Mouse (Mus musculus) intestine, postnatal 0 days (tissue): ENCODE measurements around the gene Zfp423. TPM values are rescaled to one million over a fixed set of nuclear protein-coding genes. Genes with fewer than 3 reads are reported as not detected.

ENCODE experiments used
- ATAC-seq: fragments of 200-750 bp; cut with Nextera tagmentation; 2 replicates; pipeline ENCODE4 v1.8.0; 2017; ENCODE audit warnings: mild to moderate bottlenecking, moderate TSS enrichment, moderate library complexity
- H3K27ac ChIP-seq: fragments of 300-500 bp; sonication (generic); 2 replicates; pipeline ENCODE4 v1.5.1; 2014; ENCODE audit warnings: mild to moderate bottlenecking, low read depth, low read length, moderate library complexity
- H3K27me3 ChIP-seq: fragments of 300-500 bp; sonication (generic); replicated peaks from 2 replicates; pipeline ENCODE4 v1.6.1; 2014; ENCODE audit warnings: low read length, mixed read lengths; ENCODE audit not compliant: control insufficient read depth, insufficient read depth
- H3K36me3 ChIP-seq: fragments of 300-500 bp; sonication (generic); 2 replicates; pipeline ENCODE4 v1.6.1; 2014; ENCODE audit warnings: mild to moderate bottlenecking, moderate library complexity; ENCODE audit not compliant: control insufficient read depth, insufficient read depth
- H3K4me1 ChIP-seq: fragments of 300-500 bp; sonication (generic); replicated peaks from 2 replicates; pipeline ENCODE4 v1.6.1; 2014; ENCODE audit warnings: antibody characterized with exemption, low read length, mixed read lengths; ENCODE audit not compliant: control insufficient read depth, insufficient read depth
- H3K4me2 ChIP-seq: fragments of 300-500 bp; sonication (generic); replicated peaks from 2 replicates; pipeline ENCODE4 v1.6.1; 2014; ENCODE audit warnings: low read depth, mild to moderate bottlenecking, moderate library complexity
- H3K4me3 ChIP-seq: fragments of 300-500 bp; sonication (generic); 2 replicates; pipeline ENCODE4 v1.5.1; 2014; ENCODE audit warnings: low read depth, low read length
- H3K9ac ChIP-seq: fragments of 300-500 bp; sonication (generic); 2 replicates; pipeline ENCODE4 v1.6.1; 2014; ENCODE audit warnings: mild to moderate bottlenecking, low read depth, low read length
- H3K9me3 ChIP-seq: fragments of 300-500 bp; sonication (generic); 2 replicates; pipeline ENCODE4 v1.6.1; 2016; ENCODE audit warnings: mixed run types; ENCODE audit not compliant: control insufficient read depth
- CTCF ChIP-seq: sonication (generic); IDR thresholded peaks from 2 replicates; pipeline ENCODE4 v1.5.1; 2016; ENCODE audit warnings: low read depth, mild to moderate bottlenecking, control low read depth, antibody characterized with exemption, moderate library complexity
- WGBS: fragments of 180-500 bp; shearing (Covaris S2); extraction: QIAGEN DNeasy Blood & Tissue Kit; methylation state at CpG from one replicate; pipeline ENCODE4 v1.1.7; 2014; 5-methylcytosine and 5-hydroxymethylcytosine counted together
- polyA plus RNA-seq: library from polyadenylated mRNA; unstranded; fragments of >200 nt; fragmentation: Nextera tagmentation; extraction: Ambion mirVana; gene quantifications from 2 replicates; pipeline ENCODE4 v1.2.1, GENCODE M21; 2015

Gene Zfp423
- polyA plus RNA-seq, 1 experiment from 2014 or later: 1.6 TPM

DNA sequence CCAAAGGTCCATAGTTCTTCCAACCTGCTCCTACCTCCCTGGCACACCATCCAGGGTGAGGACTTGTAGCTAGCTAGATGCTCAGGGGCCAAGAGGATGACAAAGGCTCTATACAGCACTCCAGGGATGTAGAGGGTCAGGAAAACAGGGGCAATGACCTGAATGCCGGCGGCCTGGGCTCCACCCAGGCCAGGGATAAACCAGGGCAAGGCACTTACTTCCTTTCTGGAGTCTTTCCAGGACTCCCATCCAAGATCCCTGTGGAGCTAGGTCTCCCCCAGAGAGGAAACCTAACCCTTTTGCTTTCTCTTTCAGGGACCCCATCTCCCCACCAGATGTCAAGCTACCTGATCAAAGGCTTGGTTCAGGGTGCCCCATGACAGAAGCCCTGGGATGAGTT, 30.5 kb downstream of the Zfp423 start:
- ATAC-seq: no peak
- Histone ChIP-seq H3K4me1 (no peaks in the 10 kb centered on the region; the same call in 1 of the 2 replicates), H3K4me3 (no peak overlapping the region), H3K9me3 (no peaks in the 10 kb centered on the region), H3K27ac (no peak overlapping the region), H3K36me3 (no peaks in the 10 kb centered on the region), H3K4me2 (no peak overlapping the region), H3K9ac (no peak overlapping the region), H3K27me3 (no peaks in the 10 kb centered on the region)
- no peak for TF ChIP-seq CTCF
- 38% methylated on average over 2 of the region's 2 CpGs for WGBS

DNA sequence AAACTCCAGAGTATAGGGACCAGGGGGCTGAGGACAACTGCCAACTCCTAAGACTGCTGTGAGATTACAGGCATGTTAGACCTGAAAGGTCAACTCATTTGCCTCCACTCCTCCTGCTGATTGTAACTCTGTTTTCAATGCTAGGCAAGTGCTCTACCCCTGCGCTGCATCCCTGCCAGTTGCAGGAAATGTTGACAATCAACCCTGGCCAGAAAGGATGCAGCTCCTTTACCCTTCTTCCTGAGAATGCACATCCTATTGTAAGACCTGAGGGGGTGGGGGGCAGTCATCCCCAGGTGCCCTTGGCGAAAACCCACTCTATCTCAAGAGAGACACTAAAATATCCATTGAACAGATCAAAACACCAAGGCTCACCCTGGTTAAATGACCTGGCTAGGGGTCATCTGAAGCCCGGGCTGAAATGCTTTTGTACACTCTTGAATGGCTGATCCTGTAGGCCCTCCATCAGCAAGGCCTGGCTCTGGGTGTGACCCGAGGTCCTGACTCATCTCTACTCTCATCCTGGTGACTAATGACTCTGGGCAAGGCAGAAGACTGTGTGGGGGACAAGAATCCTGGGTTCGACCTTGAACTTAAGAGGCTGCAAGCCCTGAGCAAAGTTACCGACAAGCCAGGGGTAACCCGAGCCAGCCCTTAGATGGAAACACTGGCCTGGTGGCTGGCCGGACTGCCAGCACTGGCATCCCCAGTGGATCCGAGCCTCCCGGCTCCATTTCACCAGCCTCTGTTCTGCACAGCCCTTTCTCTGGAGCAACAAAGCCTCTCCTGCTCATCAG, 32.2 kb downstream of the Zfp423 start:
- Histone ChIP-seq H3K9ac (no peak overlapping the region), H3K4me1 (no peaks in the 10 kb centered on the region; the same call in 1 of the 2 replicates), H3K27me3 (no peaks in the 10 kb centered on the region), H3K27ac (no peak overlapping the region), H3K9me3 (no peaks in the 10 kb centered on the region), H3K4me3 (no peak overlapping the region), H3K36me3 (no peaks in the 10 kb centered on the region), H3K4me2 (no peak overlapping the region)
- no peak for ATAC-seq
- 76% methylated on average over 10 of the region's 10 CpGs for WGBS
- no peak for TF ChIP-seq CTCF

DNA sequence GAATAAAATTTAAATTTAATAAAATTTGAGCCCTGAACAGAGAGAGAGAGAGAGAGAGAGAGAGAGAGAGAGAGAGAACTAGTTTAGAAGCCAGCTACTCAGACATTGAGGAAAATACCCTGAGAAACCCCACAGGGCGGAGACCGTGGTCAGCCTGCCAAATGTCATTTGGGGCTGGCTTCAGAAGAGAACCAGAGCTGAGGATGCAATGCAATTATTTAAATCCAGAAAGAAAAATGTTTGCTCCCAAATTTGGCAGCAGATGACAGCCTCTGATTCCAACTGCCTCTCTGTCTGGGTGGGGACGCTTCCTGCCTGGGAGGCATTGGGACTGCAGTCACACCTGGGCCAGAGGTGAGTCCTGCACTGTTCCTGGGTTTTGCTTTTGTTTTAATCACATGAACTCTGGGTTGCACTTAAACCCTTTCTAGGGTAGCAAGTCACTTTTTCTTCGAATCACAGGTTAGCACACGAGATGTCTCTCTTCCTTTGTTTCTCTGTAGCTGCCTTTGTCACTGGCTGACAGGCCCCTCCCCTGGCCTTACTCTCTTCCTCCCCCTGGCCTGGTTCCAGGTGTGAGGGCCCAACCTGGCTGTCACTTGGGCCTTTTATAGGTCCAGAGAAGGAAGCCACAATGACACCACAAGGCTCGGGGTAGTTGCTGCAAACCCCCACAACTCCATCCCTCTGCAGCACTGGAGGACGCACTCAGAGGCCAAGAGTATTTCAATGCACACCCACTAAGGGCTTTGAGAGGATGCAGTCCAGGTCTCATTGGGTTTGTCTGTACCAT, 33.1 kb downstream of the Zfp423 start:
- ATAC-seq: no peak
- Histone ChIP-seq H3K27me3 (no peaks in the 10 kb centered on the region), H3K9ac (no peak overlapping the region), H3K27ac (no peak overlapping the region), H3K4me3 (no peak overlapping the region), H3K36me3 (no peaks in the 10 kb centered on the region), H3K4me2 (no peak overlapping the region), H3K9me3 (no peaks in the 10 kb centered on the region), H3K4me1 (no peaks in the 10 kb centered on the region; the same call in 1 of the 2 replicates)
- no peak for TF ChIP-seq CTCF
- WGBS: 62% methylated on average over 7 of the region's 7 CpGs

DNA sequence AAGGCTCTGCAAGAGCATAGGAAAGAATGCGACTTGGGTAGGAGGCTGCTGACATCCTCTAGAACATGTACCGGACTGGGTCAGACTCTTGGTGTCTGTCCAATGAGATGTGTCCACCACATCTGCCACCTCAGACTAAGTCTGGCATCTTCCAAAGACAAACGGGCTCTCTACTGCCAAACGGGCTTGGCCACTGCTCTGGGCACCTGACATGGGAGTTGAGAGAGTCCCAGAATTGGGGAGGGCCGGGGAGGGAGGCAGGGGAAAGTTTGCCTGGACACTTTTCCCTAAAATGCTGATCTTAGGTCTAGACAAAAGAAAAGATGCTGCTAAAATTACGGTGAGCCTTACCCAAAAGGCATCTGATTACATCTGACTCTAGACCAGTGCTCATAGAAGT, 36.5 kb downstream of the Zfp423 start:
- H3K9ac ChIP-seq: no peak overlapping the region
- WGBS: 81% methylated on average over 6 of the region's 6 CpGs
- no peaks in the 10 kb centered on the region for H3K27me3 ChIP-seq

DNA sequence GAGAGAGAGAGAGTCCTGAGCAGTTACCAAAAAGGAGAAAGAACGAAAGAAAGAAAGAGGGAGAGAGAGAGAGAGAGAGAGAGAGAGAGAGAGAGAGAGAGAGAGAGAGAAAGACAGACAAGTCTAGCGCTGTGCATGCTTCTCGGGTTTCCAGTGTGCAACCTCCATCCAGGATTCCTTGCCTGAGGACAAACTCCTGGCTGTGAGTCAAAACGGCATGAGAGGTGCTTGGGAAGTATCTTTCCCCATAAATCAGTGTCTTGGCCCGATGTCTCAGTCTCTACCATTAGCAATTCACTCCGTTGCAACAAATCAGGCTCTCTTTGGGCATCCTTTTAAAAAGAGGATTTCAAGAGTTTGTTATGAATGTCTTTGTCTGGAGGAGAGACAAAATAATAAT, 36.9 kb downstream of the Zfp423 start:
- no peak overlapping the region for H3K4me2 ChIP-seq
- no peak for TF ChIP-seq CTCF
- no peaks in the 10 kb centered on the region for H3K27me3 ChIP-seq
- ATAC-seq: no peak
- WGBS: 58% methylated on average over 6 of the region's 6 CpGs
- no peak overlapping the region for H3K9ac ChIP-seq
- no peak overlapping the region for H3K27ac ChIP-seq
- H3K4me3 ChIP-seq: no peak overlapping the region
- H3K36me3 ChIP-seq: no peaks in the 10 kb centered on the region
- no peaks in the 10 kb centered on the region for H3K9me3 ChIP-seq
- no peaks in the 10 kb centered on the region for H3K4me1 ChIP-seq

More for the DNA sequence above, 36.5 kb downstream of the Zfp423 start:
- no peak for TF ChIP-seq CTCF
- H3K9me3 ChIP-seq: no peaks in the 10 kb centered on the region
- no peak overlapping the region for H3K27ac ChIP-seq
- no peak for ATAC-seq
- no peak overlapping the region for H3K4me3 ChIP-seq
- no peaks in the 10 kb centered on the region for H3K36me3 ChIP-seq
- no peaks in the 10 kb centered on the region for H3K4me1 ChIP-seq
- no peak overlapping the region for H3K4me2 ChIP-seq

DNA sequence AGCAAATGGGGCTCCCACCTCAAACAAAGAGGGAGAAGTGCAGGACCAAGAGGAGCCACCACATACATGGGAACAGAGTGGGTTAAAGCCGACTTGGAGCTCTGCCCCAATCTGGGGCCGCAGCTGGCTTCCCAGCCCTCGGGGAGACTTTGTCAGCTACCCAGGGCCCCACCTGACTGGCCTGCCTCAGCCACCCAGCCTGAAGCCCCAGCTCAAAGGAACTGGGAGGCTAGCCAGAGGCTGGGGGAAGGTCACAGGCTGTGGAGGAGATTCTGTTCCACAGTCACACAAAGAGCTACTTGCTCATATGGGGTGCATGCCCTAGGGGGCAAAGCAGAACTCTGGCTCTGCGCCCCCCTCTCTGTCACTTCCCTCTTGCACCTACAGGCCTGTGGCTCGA, 41.4 kb downstream of the Zfp423 start:
- Histone ChIP-seq H3K27me3 (no peaks in the 10 kb centered on the region), H3K4me3 (no peak overlapping the region), H3K9me3 (no peaks in the 10 kb centered on the region), H3K27ac (no peak overlapping the region), H3K9ac (no peak overlapping the region), H3K4me1 (no peaks in the 10 kb centered on the region), H3K36me3 (no peaks in the 10 kb centered on the region), H3K4me2 (no peak overlapping the region)
- ATAC-seq: no peak
- TF ChIP-seq CTCF: no peak
- 45% methylated on average over 5 of the region's 5 CpGs for WGBS
